Comparison of ENCODE assay signal across 7 mouse cellular contexts in genomic region chr16:33186134-33186533, GRCm38 (mm10). TPM values are rescaled to one million over a fixed set of nuclear protein-coding genes. Genes with fewer than 3 reads are reported as not detected.
DNase-seq lines count a peak whose midpoint lies in the region; ATAC-seq and TF ChIP-seq lines count a peak whose summit lies in the region.

No protein-coding gene starts in this region.

- H3K4me1 ChIP-seq in megakaryocyte, embryonic 14.5 days, result peaks cover 19% of the 10 kb centered on the region
- H3K4me1 ChIP-seq in embryonic facial prominence, embryonic 14.5 days (ENCODE audit: control insufficient read depth, insufficient read depth, low read length), result peaks cover 11% of the 10 kb centered on the region
- H3K4me1 ChIP-seq in limb, embryonic 11.5 days (ENCODE audit: control insufficient read depth, insufficient read depth, low read length), result peaks cover 10% of the 10 kb centered on the region
- H3K4me1 ChIP-seq in small intestine, adult 2 months (ENCODE audit: control insufficient read depth, insufficient read depth, insufficient read length, low read length), result peaks cover 9% of the 10 kb centered on the region; the same call in 1 of the 2 replicates

- peak overlapping the region; percentile 93 for H3K4me2 ChIP-seq in embryonic facial prominence, embryonic 14.5 days (ENCODE audit: low read depth, low read length)
- peak overlapping the region; percentile 70 for H3K4me2 ChIP-seq in limb, embryonic 11.5 days (ENCODE audit: low read depth, severe bottlenecking)

- H3K4me3 ChIP-seq in megakaryocyte, embryonic 14.5 days (replicated peaks), result peak overlapping the region; percentile 99
- peak overlapping the region; percentile 95 for H3K4me3 ChIP-seq in embryonic facial prominence, embryonic 14.5 days (ENCODE audit: low read depth, low read length)
- peak overlapping the region; percentile 86 for H3K4me3 ChIP-seq in limb, embryonic 11.5 days (ENCODE audit: low read depth, low read length)
- H3K4me3 ChIP-seq in small intestine, adult 2 months (ENCODE audit: low read depth, low read length), result peak overlapping the region; percentile 96

- no peak overlapping the region for H3K27ac ChIP-seq in embryonic facial prominence, embryonic 14.5 days (replicated peaks; ENCODE audit: low read depth, low read length)
- no peak overlapping the region for H3K27ac ChIP-seq in limb, embryonic 11.5 days (replicated peaks; ENCODE audit: low read depth, low read length)
- H3K27ac ChIP-seq in small intestine, adult 2 months (ENCODE audit: insufficient read depth, low read depth, low read length), result peak overlapping the region; percentile 84

- no peak for TF ChIP-seq CTCF in small intestine, adult 2 months (IDR thresholded peaks at IDR 0.05; ENCODE audit: extremely low read depth, insufficient read length, insufficient replicate concordance, low read depth, low read length)

- H3K9ac ChIP-seq in embryonic facial prominence, embryonic 14.5 days (ENCODE audit: low read depth, low read length), result peak overlapping the region; percentile 98
- peak overlapping the region; percentile 83 for H3K9ac ChIP-seq in limb, embryonic 11.5 days (ENCODE audit: low read length)

- no peak for DNase-seq in embryonic facial prominence, embryonic 14.5 days (ENCODE audit: low spot score)
- DNase-seq in limb, embryonic 11.5 days (ENCODE audit: low spot score), result no peak
- DNase-seq in layer of hippocampus, adult 9-11 months, result no peak
- DNase-seq in cerebellum, adult 11-12 months, result no peak

- no peaks in the 10 kb centered on the region for H3K9me3 ChIP-seq in megakaryocyte, embryonic 14.5 days
- no peaks in the 10 kb centered on the region for H3K9me3 ChIP-seq in embryonic facial prominence, embryonic 14.5 days (ENCODE audit: control insufficient read depth, low read length)
- no peaks in the 10 kb centered on the region for H3K9me3 ChIP-seq in limb, embryonic 11.5 days (ENCODE audit: control insufficient read depth, low read length)

- no peak for TF ChIP-seq POLR2A in small intestine, adult 2 months (IDR thresholded peaks at IDR 0.05; ENCODE audit: low read depth, low read length)

- ATAC-seq in megakaryocyte, adult 5-6 weeks (ENCODE audit: poor library complexity, severe bottlenecking), result no peak
- no peak for ATAC-seq in embryonic facial prominence, embryonic 14.5 days (ENCODE audit: low read depth)
- ATAC-seq in limb, embryonic 11.5 days (ENCODE audit: insufficient number of reproducible peaks, low FRiP score, low TSS enrichment, low read depth), result no peak

- no peaks in the 10 kb centered on the region for H3K27me3 ChIP-seq in megakaryocyte, embryonic 14.5 days (replicated peaks)
- no peaks in the 10 kb centered on the region for H3K27me3 ChIP-seq in embryonic facial prominence, embryonic 14.5 days (replicated peaks; ENCODE audit: control insufficient read depth, insufficient read depth, low read length)
- H3K27me3 ChIP-seq in limb, embryonic 11.5 days (ENCODE audit: control insufficient read depth, insufficient read depth, low read length), result no peaks in the 10 kb centered on the region
- H3K27me3 ChIP-seq in small intestine, adult 2 months (ENCODE audit: control insufficient read depth, insufficient read depth, low read length), result no peaks in the 10 kb centered on the region

- peaks cover 4% of the 10 kb centered on the region for H3K36me3 ChIP-seq in megakaryocyte, embryonic 14.5 days (replicated peaks; ENCODE audit: low read length)
- no peaks in the 10 kb centered on the region for H3K36me3 ChIP-seq in embryonic facial prominence, embryonic 14.5 days (ENCODE audit: control insufficient read depth, insufficient read depth, low read length)
- H3K36me3 ChIP-seq in limb, embryonic 11.5 days (ENCODE audit: control insufficient read depth, insufficient read depth, low read length), result no peaks in the 10 kb centered on the region
- H3K36me3 ChIP-seq in small intestine, adult 2 months (ENCODE audit: control insufficient read depth, insufficient read depth, low read length), result no peaks in the 10 kb centered on the region

- 19% methylated on average over 4 of the region's 4 CpGs for WGBS in embryonic facial prominence, embryonic 14.5 days
- 29% methylated on average over 4 of the region's 4 CpGs for WGBS in limb, embryonic 11.5 days
- 11% methylated on average over 4 of the region's 4 CpGs for WGBS in small intestine, adult 2 months

RNA-seq across cellular contexts. Expression of gene Osbpl11, which starts 1.3 kb away (rescaled TPM):
- 1.1 TPM in 2 replicates for polyA plus RNA-seq in megakaryocyte, embryonic 14.5 days (2012; ENCODE audit: insufficient read depth, low replicate concordance)
- total RNA-seq in megakaryocyte, adult 5-6 weeks (2015), result 17.2 and 18.4 TPM in 2 replicates
- 29.1 and 30.0 TPM in 2 replicates for total RNA-seq in megakaryocyte, adult 5-6 weeks (2017)
- 18.7 and 19.1 TPM in 2 replicates for polyA plus RNA-seq in embryonic facial prominence, embryonic 14.5 days (2014; fragmentation: Nextera tagmentation; extraction: Ambion mirVana)
- 23.3 and 26.2 TPM in 2 replicates for polyA plus RNA-seq in limb, embryonic 11.5 days (2014; fragmentation: Nextera tagmentation; extraction: Ambion mirVana)
- polyA plus RNA-seq in small intestine, adult 2 months (2012; rRNA removed), result 3.3 and 8.3 TPM in 2 replicates
